Mouse (Mus musculus): ENCODE measurements around the gene Adtrp. TPM values are rescaled to one million over a fixed set of nuclear protein-coding genes. Genes with fewer than 3 reads are reported as not detected.

The Adtrp gene
- polyA plus RNA-seq, 1 experiment from 2014 or later: 0.45 TPM

DNA sequence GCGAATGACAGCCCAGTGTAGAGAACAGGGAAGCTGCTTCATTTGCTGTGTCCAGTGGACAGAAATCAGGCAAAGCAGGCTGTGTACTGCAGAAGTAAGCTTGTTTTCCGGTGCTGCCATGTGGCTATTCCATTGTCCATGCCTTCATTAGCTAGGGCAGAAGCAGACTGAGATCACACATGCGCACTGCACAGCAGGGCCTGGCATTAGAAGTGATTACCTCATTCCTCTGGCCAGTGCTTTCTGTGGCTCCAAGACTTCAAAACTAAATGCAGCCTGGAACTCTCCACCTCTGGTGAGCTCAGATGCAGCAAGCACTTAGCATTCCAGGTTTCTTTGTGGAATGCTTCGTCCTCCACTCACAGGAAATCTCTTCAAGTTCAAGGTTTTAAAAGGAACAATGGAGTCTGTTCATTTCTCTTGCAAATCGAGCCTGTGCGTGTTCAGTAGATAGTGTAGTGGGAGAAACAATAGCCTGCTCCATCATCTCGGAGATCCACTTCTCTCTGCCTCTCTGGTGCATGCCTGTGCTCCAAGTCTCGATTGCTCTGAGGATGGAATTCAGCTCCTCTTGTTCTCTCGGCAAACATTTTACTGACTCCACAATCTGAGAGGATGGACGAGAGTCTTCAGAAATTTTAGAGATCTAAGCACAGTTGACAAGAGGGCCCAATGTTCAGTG is 109.7 kb downstream of the Adtrp start:
- H3K4me1 ChIP-seq (replicated peaks): peaks cover 9% of the 10 kb centered on the region; the same call in 1 of the 2 replicates
- H3K27me3 ChIP-seq: no peaks in the 10 kb centered on the region
- no peak for ATAC-seq (ENCODE audit: insufficient number of reproducible peaks, insufficient read depth, low FRiP score, low TSS enrichment, low read depth)
- H3K27ac ChIP-seq: no peak overlapping the region
- WGBS: 65% methylated on average over 10 of the region's 10 CpGs
- no peaks in the 10 kb centered on the region for H3K36me3 ChIP-seq
- H3K4me3 ChIP-seq (replicated peaks): no peak overlapping the region
- no peak overlapping the region for H3K9ac ChIP-seq (replicated peaks)
- no peak overlapping the region for H3K4me2 ChIP-seq
- no peaks in the 10 kb centered on the region for H3K9me3 ChIP-seq

DNA sequence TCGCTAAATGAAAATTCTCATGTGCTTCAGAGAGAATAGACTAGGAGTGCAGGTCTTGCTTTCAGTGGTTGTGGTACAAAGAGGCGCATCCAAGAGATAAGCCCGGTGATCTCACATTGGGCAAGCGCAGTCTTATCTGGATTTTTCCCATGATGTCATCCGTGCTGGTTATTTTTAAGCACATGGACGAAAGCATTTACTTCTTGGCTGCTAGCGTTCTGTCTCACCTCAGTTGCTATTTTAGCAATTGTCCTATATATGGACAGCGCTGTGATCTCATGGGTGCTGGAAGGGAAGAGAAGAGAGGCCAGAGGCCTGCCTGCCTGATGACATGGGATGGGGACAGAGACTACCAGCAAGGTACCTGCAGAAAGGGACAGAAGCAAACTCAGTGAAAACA is 117.8 kb downstream of the Adtrp start:
- Histone ChIP-seq H3K4me2 (no peak overlapping the region), H3K4me3 (replicated peaks) (no peak overlapping the region), H3K27me3 (no peaks in the 10 kb centered on the region), H3K36me3 (no peaks in the 10 kb centered on the region), H3K9ac (replicated peaks) (no peak overlapping the region), H3K4me1 (replicated peaks) (0 out of 2 replicates have a peak, but pooled peaks cover 3% of the 10 kb centered on the region), H3K9me3 (no peaks in the 10 kb centered on the region), H3K27ac (no peak overlapping the region)
- 92% methylated on average over 8 of the region's 8 CpGs for whole genome bisulfite sequencing
- ATAC-seq (ENCODE audit: insufficient number of reproducible peaks, insufficient read depth, low FRiP score, low TSS enrichment, low read depth): no peak

DNA sequence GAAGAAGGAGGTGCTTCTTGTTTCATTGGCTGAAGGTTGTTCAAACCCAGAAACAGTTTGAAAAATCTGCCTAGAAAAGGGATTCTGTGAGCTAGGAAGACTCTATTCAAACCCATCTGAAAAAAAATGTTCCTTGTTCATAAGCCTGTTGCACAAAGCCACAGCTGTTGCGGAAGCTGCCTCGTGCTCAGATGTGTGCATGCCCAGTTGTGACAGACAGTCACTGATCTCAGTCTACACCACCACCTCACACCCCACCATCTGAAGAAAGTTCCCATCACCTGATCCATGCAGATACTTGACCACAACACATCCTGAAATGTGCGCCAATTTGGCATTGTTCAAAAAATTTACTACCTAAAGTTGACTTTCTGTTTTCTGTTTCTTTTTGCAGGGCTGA is 119.7 kb downstream of the Adtrp start:
- Histone ChIP-seq H3K27ac (no peak overlapping the region), H3K36me3 (no peaks in the 10 kb centered on the region)
- ATAC-seq (ENCODE audit: insufficient number of reproducible peaks, insufficient read depth, low FRiP score, low TSS enrichment, low read depth): no peak

DNA sequence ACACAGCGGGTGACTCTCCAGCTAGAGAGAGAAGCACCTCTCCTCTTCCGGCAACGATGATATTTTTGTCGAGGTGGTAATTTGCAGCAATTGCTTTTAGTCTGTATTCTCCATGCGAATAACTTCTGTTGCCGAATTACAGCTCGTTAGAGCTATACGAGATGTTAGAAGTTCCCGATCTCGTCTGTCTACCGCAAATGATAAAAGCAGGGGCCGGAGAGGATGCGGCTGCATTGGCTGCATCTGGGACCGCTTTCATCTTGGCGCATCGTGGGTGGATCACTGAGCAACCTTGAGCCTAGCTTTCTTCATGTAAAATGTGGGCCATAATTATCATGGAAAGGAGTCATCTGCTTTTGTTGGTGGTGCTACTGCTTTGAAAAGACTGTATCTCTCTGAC is 128.2 kb downstream of the Adtrp start:
- 86% methylated on average over 16 of the region's 16 CpGs for WGBS
- H3K9ac ChIP-seq (replicated peaks): no peak overlapping the region
- H3K4me3 ChIP-seq (replicated peaks): no peak overlapping the region
- ATAC-seq (ENCODE audit: insufficient number of reproducible peaks, insufficient read depth, low FRiP score, low TSS enrichment, low read depth): no peak
- no peaks in the 10 kb centered on the region for H3K27me3 ChIP-seq
- no peak overlapping the region for H3K4me2 ChIP-seq
- no peaks in the 10 kb centered on the region for H3K4me1 ChIP-seq (replicated peaks)
- no peaks in the 10 kb centered on the region for H3K9me3 ChIP-seq
- no peaks in the 10 kb centered on the region for H3K36me3 ChIP-seq
- H3K27ac ChIP-seq: no peak overlapping the region

More for the DNA sequence above, 119.7 kb downstream of the Adtrp start:
- WGBS: 88% methylated on average over 3 of the region's 3 CpGs
- 0 out of 2 replicates have a peak, but pooled peaks cover 3% of the 10 kb centered on the region for H3K4me1 ChIP-seq (replicated peaks)
- H3K4me3 ChIP-seq (replicated peaks): no peak overlapping the region
- H3K27me3 ChIP-seq: no peaks in the 10 kb centered on the region
- H3K4me2 ChIP-seq: no peak overlapping the region
- H3K9me3 ChIP-seq: no peaks in the 10 kb centered on the region
- H3K9ac ChIP-seq (replicated peaks): no peak overlapping the region

DNA sequence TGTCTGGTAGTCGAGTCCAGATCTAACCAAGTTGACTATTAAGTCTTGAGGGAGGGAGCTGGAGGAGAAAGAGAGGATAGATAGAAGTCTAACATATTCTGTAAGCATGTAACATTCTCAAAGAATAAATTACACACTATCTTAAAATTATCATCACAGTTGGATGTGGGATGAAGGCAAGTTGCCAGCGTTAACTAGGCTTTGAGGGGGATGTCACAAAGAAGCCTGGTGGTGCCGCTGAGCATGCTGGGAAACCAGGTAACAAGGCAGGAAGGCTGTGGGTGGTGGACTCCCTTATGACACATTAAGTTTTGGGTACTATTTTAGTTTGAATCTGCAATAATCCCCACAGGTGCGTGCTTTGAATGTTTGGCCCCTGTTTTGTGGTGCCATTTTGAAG is 129.4 kb downstream of the Adtrp start:
- H3K27ac ChIP-seq: no peak overlapping the region

More for the DNA sequence above, 129.4 kb downstream of the Adtrp start:
- Histone ChIP-seq H3K4me3 (replicated peaks) (no peak overlapping the region), H3K9ac (replicated peaks) (no peak overlapping the region), H3K4me1 (replicated peaks) (no peaks in the 10 kb centered on the region), H3K27me3 (no peaks in the 10 kb centered on the region), H3K36me3 (no peaks in the 10 kb centered on the region), H3K9me3 (no peaks in the 10 kb centered on the region), H3K4me2 (no peak overlapping the region)
- no peak for ATAC-seq (ENCODE audit: insufficient number of reproducible peaks, insufficient read depth, low FRiP score, low TSS enrichment, low read depth)
- 93% methylated on average over 4 of the region's 4 CpGs for WGBS

Other genes with a start within 250 kb of the Adtrp start
- 10.7 and 10.9 TPM in 2 replicates for gene Tmem170b, start 241.8 kb downstream of the Adtrp start, polyA plus RNA-seq (2016; fragmentation: Nextera tagmentation; extraction: Ambion mirVana)
- gene Hivep1, start 204.3 kb upstream of the Adtrp start, polyA plus RNA-seq (2016; fragmentation: Nextera tagmentation; extraction: Ambion mirVana): 12.9 and 13.2 TPM in 2 replicates